Mouse (Mus musculus): ENCODE measurements around the gene Vmn1r116. TPM values are rescaled to one million over a fixed set of nuclear protein-coding genes. Genes with fewer than 3 reads are reported as not detected.

The Vmn1r116 gene
- total RNA-seq (2023): not detected in 4 replicates

DNA sequence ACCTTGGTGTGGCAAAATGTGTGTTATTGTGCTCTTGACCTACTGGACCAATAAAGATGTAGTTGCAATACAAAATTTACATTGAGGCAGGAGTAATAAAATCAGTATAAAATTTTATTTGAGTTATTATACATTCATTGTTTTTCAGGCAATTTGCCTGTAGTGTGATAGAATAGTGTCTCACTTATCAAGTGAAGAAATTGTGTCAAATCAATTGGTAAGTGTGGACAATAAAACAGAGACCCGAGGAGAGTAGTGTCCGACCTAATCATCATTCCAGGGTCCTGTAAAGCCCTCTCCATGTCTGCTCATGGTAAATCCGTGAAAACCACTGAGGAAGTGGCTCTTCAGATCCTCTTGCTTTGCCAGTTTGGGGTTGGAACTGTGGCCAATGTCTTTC lies at the start of gene Vmn1r116:
Vmn1r116 (plus strand) TSS at position 301 of the 400 bp plus-strand sequence.

DNA sequence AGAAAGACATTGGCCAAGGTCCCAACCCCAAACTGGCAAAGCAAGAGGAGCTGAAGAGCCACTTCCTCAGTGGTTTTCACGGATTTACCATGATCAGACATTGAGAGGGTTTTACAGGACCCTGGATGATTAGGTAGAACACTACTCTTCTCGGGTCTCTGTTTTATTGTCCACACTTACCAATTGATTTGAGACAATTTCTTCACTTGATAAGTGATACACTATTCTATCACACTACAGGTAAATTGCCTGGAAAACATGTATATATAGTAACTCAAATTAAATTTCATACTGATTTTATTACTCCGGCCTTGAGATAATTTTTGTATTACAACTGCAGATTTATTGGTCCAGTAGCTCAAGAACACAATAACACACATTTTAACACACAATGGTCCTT lies 27.2 kb upstream of the Vmn1r116 start, which contains the start of gene Vmn1r115:
Vmn1r115 (minus strand) TSS at position 101 of the 400 bp plus-strand sequence.

GRCm38 (mm10) chr7:20884021-20884420 lies 12.0 kb downstream of the Vmn1r116 start, which contains the start of gene Vmn1r117:
Vmn1r117 (minus strand) TSS chr7:20884121.

DNA sequence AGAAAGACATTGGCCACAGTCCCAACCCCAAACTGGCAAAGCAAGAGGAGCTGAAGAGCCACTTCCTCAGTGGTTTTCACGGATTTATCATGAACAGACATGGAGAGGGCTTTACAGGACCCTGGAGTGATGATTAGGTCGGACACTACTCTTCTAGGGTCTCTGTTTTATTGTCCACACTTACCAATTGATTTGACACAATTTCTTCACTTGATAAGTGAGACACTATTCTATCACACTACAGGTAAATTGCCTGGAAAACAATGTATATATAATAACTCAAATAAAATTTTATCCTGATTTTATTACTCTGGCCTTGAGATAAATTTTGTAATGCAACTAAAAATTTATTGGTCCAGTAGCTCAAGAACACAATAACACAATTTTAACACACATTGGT lies 40.2 kb downstream of the Vmn1r116 start, which contains the start of gene Vmn1r118:
Vmn1r118 (minus strand) TSS at position 101 of the 400 bp plus-strand sequence.

Other genes with a start within 250 kb of the Vmn1r116 start
- not detected in 4 replicates for gene Vmn1r107, start 203.3 kb upstream of the Vmn1r116 start, total RNA-seq (2023)
- not detected in 4 replicates for gene Vmn1r111, start 169.0 kb upstream of the Vmn1r116 start, total RNA-seq (2023)
- not detected in 4 replicates for gene Gm10668, start 141.6 kb upstream of the Vmn1r116 start, total RNA-seq (2023)
- not detected in 4 replicates for gene Vmn1r112, start 101.1 kb upstream of the Vmn1r116 start, total RNA-seq (2023)
- gene Vmn1r113, start 85.0 kb upstream of the Vmn1r116 start, total RNA-seq (2023): not detected in 4 replicates
- gene Vmn1r114, start 60.1 kb upstream of the Vmn1r116 start, total RNA-seq (2023): not detected in 4 replicates
- gene Vmn1r115, start 27.3 kb upstream of the Vmn1r116 start, total RNA-seq (2023): not detected in 4 replicates
- gene Vmn1r117, start 11.9 kb downstream of the Vmn1r116 start, total RNA-seq (2023): not detected in 4 replicates
- gene Vmn1r118, start 40.1 kb downstream of the Vmn1r116 start, total RNA-seq (2023): not detected in 4 replicates
- gene Vmn1r119, start 140.2 kb downstream of the Vmn1r116 start, total RNA-seq (2023): not detected in 4 replicates
- not detected in 4 replicates for gene Vmn1r120, start 181.5 kb downstream of the Vmn1r116 start, total RNA-seq (2023)
- gene Vmn1r121, start 226.3 kb downstream of the Vmn1r116 start, total RNA-seq (2023): not detected in 4 replicates

Measured in B cell, adult 62 days (primary cell).